Mouse (Mus musculus) embryonic fibroblast, embryonic 13.5 days (primary cell): Measurements from ENCODE around the gene Rap1b.

ENCODE experiments used
- CTCF ChIP-seq: IDR thresholded peaks from 2 replicates; pipeline ENCODE4 v1.5.1; 2011; ENCODE audit warnings: mild to moderate bottlenecking, control low read depth, low read length, moderate library complexity, borderline replicate concordance; ENCODE audit not compliant: insufficient read depth
- POLR2A ChIP-seq: IDR thresholded peaks from 2 replicates; pipeline ENCODE4 v1.6.1; 2011; ENCODE audit warnings: low read depth, mild to moderate bottlenecking, control low read depth, low read length, moderate library complexity

DNA sequence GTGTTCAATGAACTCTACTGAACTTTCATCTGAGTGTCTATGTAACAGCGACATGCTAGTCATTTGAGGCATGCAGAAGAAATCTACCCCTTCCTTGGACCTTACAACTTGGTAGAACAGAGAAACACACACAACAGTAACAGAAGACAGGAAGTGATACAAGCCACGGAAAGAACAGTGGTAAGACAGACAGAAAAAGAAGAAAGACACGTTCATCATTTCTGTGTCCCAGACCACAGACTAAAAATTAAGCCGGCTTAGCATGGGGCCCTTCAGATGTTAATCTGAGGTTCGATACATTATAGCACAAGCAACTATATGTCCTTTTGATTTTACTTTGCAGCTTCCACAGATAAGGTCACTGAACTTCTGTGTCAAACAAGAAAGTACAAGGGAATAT is 2.1 kb downstream of the Rap1b start:
- TF ChIP-seq POLR2A (no peak), CTCF (no peak)
